Mouse (Mus musculus) midbrain, embryonic 10.5 days (tissue): Measurements from ENCODE around the gene Cuedc2. TPM values are rescaled to one million over a fixed set of nuclear protein-coding genes. Genes with fewer than 3 reads are reported as not detected.

Experiments
- DNase-seq: peaks from one replicate; pipeline ENCODE4 v3.0.0-alpha.2; 2017; ENCODE audit warnings: low spot score
- H3K27ac ChIP-seq: fragments of 300-500 bp; sonication (generic); replicated peaks from 2 replicates; pipeline ENCODE4 v1.5.1; 2016; ENCODE audit warnings: mild to moderate bottlenecking
- H3K27me3 ChIP-seq: fragments of 300-500 bp; sonication (generic); 2 replicates; pipeline ENCODE4 v1.6.1; 2016; ENCODE audit warnings: low read depth, mild to moderate bottlenecking; ENCODE audit not compliant: poor library complexity, severe bottlenecking
- H3K36me3 ChIP-seq: fragments of 300-500 bp; sonication (generic); 2 replicates; pipeline ENCODE4 v1.6.1; 2016; ENCODE audit warnings: mild to moderate bottlenecking, moderate library complexity
- H3K4me1 ChIP-seq: fragments of 300-500 bp; sonication (generic); 2 replicates; pipeline ENCODE4 v1.6.1; 2016
- H3K4me3 ChIP-seq: fragments of 300-500 bp; sonication (generic); 2 replicates; pipeline ENCODE4 v1.5.1; 2016; ENCODE audit warnings: mild to moderate bottlenecking, moderate library complexity
- H3K9me3 ChIP-seq: fragments of 300-500 bp; sonication (generic); replicated peaks from 2 replicates; pipeline ENCODE4 v1.6.1; 2016; ENCODE audit warnings: mild to moderate bottlenecking
- WGBS: fragments of 180-500 bp; shearing (Covaris S2); methylation state at CpG from one replicate; pipeline ENCODE4 v1.1.7; 2016; 5-methylcytosine and 5-hydroxymethylcytosine counted together
- polyA plus RNA-seq: library from polyadenylated mRNA; unstranded; fragments of >200 nt; fragmentation: Nextera tagmentation; extraction: Ambion mirVana; gene quantifications from 2 replicates; pipeline ENCODE4 v1.2.1, GENCODE M21; 2016

Cuedc2 gene
- polyA plus RNA-seq, 1 experiment from 2014 or later = 239 TPM

DNA sequence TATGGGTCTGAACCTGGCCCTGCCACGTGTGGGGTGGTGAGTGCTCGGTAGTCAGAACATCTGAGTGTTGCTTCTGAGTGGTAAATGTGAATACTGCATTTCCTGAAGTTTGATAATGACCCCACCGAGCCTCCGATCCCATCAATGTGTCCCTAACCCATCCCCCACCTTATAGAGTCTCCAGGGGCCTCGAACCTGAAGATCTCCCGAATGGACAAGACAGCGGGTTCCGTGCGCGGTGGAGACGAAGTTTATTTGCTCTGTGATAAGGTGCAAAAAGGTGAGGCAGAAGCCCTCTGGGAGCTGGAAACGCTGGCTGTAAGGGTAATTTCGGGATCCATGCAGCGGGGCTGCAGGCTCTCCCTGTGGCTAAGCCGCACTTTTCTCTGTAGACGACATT, 30.7 kb downstream of the Cuedc2 start:
- 71% methylated on average over 16 of the region's 16 CpGs for WGBS
- Histone ChIP-seq H3K27me3 (peaks cover 70% of the 10 kb centered on the region), H3K4me1 (peaks cover 40% of the 10 kb centered on the region), H3K27ac (no peak overlapping the region), H3K36me3 (peaks cover 24% of the 10 kb centered on the region), H3K9me3 (no peaks in the 10 kb centered on the region), H3K4me3 (no peak overlapping the region)
- DNase-seq = no peak

DNA sequence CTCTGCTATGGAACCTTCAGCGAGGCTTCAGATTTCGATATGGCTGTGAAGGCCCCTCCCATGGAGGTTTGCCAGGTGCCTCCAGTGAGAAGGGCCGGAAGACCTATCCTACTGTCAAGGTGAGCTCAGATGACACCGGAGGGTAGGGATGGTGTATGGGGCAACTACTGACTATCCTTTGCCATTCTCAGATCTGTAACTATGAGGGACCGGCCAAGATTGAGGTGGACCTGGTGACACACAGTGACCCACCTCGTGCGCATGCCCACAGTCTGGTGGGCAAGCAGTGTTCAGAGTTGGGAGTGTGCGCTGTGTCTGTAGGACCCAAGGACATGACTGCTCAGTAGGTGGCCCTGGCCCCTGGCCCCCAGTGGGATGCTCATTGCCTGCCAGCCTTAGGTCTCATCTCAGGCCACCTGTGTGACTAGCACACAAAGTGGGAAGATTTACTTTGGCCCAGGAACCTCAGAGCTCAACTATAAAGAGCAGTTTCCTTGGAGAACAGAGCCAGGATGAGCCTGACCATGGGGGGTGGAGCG, 31.7 kb downstream of the Cuedc2 start:
- peaks cover 40% of the 10 kb centered on the region for H3K4me1 ChIP-seq
- H3K27me3 ChIP-seq = peaks cover 61% of the 10 kb centered on the region
- peak; percentile 10 for DNase-seq
- H3K36me3 ChIP-seq = peaks cover 20% of the 10 kb centered on the region
- no peak overlapping the region for H3K27ac ChIP-seq
- WGBS = 91% methylated on average over 9 of the region's 9 CpGs
- H3K9me3 ChIP-seq = no peaks in the 10 kb centered on the region
- H3K4me3 ChIP-seq = no peak overlapping the region

DNA sequence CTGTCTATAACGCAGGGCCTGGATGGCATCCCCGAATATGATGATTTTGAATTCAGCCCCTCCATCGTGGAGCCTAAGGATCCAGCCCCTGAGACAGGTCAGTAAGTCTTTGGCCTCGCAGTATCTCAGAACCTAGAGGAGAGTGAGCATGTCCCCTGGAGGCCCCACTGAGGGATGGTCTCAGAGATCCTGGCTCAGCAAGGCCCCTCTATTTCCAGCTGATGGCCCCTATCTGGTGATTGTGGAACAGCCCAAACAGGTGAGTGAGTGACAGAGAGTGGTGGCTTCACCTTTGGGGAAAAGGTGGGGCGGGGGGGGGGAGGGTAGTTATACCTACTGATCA, 32.3 kb downstream of the Cuedc2 start:
- peak overlapping the region; percentile 79; the same call in 1 of the 2 replicates for H3K27ac ChIP-seq
- DNase-seq = no peak
- H3K27me3 ChIP-seq = peaks cover 55% of the 10 kb centered on the region
- peaks cover 40% of the 10 kb centered on the region for H3K4me1 ChIP-seq
- H3K36me3 ChIP-seq = peaks cover 16% of the 10 kb centered on the region
- WGBS = 53% methylated on average over 5 of the region's 5 CpGs
- no peaks in the 10 kb centered on the region for H3K9me3 ChIP-seq
- peak overlapping the region; percentile 77 for H3K4me3 ChIP-seq

DNA sequence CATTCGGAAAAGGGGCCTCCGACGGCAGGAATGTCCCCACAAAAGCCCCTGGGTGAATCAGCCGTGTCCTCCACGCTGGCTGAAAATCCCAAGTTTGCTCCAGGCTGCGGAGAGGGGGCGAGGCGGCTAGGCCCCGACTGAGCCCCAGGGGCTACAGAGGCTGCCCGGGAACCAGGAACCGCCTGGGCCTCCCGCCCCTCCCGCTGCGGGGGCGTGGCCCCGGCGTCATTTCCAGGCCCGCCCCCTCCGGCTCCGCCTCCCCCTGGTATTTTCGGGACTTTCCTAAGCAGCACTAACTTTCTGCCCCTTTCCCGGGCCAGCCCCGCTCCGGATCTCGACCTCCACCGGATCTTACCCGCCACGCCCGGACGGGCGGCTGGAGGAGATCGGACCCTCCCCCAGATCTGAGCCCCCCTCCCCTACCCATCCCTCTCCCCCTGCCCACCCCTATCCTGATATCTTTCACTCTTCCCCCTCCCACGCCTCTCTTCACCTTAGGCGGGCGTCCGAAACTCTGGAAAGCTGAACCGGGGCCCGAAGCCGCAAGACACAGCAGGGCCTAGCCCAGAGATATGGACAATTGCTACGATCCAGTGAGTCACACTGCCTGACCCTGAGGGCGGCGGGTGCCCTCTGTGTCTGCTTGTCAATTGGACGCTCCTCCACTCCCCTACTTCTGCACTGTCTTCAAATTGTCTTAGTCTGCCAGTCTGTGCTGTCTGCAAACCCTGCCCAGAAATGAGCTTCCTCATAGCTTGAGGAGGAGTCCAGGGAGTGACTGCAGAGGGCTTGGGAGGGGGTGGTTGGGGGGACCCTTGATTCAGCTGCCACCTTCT, 32.9 kb downstream of the Cuedc2 start:
- Histone ChIP-seq H3K4me1 (peaks cover 40% of the 10 kb centered on the region), H3K27ac (peak overlapping the region; percentile 79)

DNA sequence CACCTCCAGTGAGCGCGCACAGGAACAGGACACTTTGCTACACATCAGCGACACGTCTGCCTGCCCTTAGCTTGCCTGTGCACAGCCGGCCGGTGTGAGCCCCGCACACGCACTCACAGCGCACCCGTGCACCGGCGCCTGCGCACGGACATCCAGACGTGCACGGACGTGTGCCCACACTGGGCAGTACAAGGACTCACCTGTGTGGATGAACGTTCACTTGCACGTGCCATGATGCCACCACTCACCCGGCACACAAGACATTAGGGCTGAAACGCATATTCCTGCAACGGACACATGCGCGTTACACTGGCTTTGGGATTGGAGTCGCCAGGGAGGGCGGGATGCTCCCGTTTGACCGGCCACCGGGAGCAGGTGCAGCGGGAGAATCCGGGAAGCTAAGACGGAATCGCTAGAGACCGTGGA, 33.6 kb downstream of the Cuedc2 start:
- Histone ChIP-seq H3K27ac (peak overlapping the region; percentile 79), H3K4me3 (peak overlapping the region; percentile 77), H3K27me3 (peaks cover 42% of the 10 kb centered on the region), H3K9me3 (no peaks in the 10 kb centered on the region), H3K4me1 (peaks cover 40% of the 10 kb centered on the region), H3K36me3 (peaks cover 5% of the 10 kb centered on the region; the same call in 1 of the 2 replicates)
- 0% methylated on average over 34 of the region's 34 CpGs for WGBS
- DNase-seq = peak; percentile 53

More for the DNA sequence above, 32.9 kb downstream of the Cuedc2 start:
- Histone ChIP-seq H3K4me3 (peak overlapping the region; percentile 77), H3K27me3 (peaks cover 49% of the 10 kb centered on the region), H3K9me3 (no peaks in the 10 kb centered on the region), H3K36me3 (peaks cover 11% of the 10 kb centered on the region; the same call in 1 of the 2 replicates)
- WGBS = under 1% methylated on average over 43 of the region's 43 CpGs
- peak; percentile 86 for DNase-seq

DNA sequence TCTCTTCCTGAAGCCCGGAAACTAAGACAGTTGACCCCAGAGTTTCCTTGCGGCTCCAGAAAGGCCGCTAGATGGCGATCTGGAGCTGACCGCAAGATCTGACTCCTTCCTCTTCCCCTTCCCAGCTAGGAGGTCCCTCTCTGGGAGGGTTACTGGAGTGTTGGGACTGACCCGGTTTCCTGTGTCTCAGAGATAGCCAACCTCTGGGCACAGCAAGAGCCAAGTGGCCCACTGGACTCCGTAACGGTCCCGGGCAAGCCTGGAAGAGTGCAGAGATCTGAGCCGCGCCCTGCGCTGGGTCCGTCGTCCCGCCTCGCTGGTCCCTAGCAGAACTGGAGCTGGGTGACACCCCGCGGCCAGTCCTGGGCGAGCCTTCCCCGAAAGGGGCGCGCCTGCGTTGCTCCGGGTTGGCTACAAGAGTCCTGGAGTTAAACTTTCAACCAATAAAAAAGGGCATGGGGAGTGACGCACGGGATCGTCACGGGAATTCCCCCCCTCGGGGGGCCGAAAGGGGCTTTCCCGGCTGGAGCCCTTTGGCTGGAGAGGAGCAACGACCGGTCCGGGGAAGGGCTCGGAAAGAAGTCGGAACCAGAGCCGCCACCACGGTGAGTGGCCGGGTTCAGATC, 34.2 kb downstream of the Cuedc2 start, which contains the start of gene Nfkb2:
Gene Nfkb2 (plus strand): TSS at position 105 of the 626 bp plus-strand sequence.
- under 1% methylated on average over 39 of the region's 39 CpGs for WGBS

DNA sequence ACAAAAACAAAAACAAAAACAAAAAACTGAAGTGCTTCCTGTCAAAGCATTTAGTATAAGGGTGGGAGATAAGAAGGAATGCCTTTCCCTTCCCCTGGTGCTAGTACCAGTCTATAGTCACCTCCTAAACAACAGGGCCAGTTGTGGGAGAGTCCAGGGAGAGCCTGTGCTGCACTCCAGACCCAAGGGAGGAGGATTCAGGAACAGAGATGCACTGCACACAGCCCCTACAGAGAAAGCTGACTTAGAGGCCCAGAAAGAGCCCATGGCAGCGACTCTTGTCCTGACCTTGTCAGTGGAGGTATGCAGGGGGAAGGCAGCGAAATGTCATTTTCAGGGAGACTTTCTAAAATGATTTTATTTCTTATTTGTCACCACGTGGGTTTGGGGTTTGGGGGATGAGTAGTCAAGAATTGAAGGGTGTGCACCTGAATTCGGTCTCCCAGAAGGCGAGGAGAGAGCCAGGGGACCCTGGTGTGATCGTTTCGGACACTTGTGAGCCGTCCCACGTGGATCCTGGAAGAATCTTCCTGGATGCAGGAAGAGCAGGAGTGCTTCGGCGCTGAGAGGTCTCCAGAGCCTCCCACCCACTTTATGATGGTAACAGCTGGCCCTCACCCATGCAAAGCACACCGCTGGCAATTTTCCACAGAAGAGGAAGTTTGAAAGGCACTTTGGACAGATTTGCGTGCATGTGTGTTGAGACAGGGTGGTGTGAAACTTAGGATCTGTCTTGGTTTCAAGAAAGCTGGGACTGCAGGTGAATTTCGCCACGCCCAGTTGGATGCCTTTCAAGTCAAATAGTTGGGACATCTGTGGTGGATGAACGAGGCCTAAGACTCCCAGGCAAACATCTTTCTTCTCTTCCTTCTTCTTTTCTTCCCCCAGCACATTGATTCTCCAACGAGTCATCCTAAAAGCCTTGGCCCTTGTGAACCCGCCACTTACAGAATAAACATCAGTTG, 35.0 kb downstream of the Cuedc2 start:
- Histone ChIP-seq H3K36me3 (no peaks in the 10 kb centered on the region), H3K4me3 (peak overlapping the region; percentile 77), H3K4me1 (peaks cover 33% of the 10 kb centered on the region), H3K27me3 (peaks cover 30% of the 10 kb centered on the region), H3K27ac (no peak overlapping the region; the same call in 1 of the 2 replicates), H3K9me3 (no peaks in the 10 kb centered on the region)
- WGBS = 58% methylated on average over 18 of the region's 18 CpGs
- no peak for DNase-seq

More for the DNA sequence above, 34.2 kb downstream of the Cuedc2 start, which contains the start of gene Nfkb2:
- Histone ChIP-seq H3K4me3 (peak within 1 kb of the TSS; percentile 77), H3K27me3 (peaks cover 36% of the 10 kb centered on the region), H3K36me3 (no peaks in the 10 kb centered on the region), H3K4me1 (peaks cover 40% of the 10 kb centered on the region), H3K27ac (peak within 1 kb of the TSS; percentile 79), H3K9me3 (no peaks in the 10 kb centered on the region)
- peak; percentile 93 for DNase-seq

DNA sequence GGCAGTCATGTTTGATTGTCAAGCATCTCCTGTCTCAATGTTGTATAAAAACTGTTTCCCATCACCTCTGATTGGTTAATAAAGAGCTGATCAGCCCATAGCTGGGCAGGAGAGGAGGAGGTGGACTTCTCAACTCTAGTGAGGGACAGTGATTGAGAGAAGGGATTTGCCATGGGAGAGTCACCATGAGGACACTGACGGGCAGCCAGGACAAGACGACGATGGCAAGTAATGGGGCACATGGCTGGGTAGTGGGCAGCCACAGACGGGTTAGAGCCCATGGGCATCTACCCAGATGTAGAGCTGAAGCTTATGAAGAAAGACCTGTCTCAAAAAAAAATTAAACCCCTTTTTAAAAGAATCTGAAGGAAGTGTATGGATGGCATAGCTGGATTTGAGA, 36.0 kb downstream of the Cuedc2 start:
- no peak for DNase-seq
- H3K36me3 ChIP-seq = no peaks in the 10 kb centered on the region
- 88% methylated on average over 4 of the region's 4 CpGs for WGBS

DNA sequence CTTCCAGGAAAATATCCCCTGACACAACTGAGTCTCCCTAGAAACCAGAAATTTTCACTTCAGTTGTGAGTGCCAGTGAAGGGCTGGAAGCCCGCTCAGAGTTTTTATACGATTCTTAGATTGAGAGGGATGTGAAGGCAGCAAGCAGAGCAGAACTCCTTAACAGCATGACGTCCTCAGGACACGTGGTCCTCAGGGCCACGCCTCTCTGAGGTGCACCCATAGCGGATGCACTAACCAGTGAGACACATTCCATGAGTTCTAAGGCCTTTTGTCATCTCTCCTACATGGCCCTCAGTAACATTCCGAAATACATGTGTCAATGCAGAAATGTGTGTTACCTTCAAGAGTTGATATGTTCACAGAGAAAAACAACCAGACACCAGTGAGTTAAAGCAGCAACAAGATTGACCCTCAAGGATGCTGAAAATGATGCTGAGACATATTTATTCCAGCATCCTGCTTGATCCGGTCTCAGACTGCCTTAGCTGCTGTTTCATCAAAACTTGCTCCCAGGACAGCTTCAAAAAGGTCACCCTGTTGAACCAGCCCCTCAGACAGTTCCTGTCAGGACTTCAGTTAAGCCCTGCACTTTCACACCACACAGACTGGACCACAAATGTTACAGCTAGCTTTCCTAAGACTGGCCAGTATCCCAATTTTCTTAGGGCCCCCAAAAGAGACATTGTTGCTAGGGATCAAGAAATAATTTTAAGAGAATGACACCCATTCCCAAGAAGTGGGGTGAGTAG, 38.0 kb downstream of the Cuedc2 start:
- H3K27ac ChIP-seq = no peak overlapping the region
- no peak overlapping the region for H3K4me3 ChIP-seq
- no peaks in the 10 kb centered on the region for H3K9me3 ChIP-seq
- DNase-seq = no peak
- peaks cover 20% of the 10 kb centered on the region for H3K4me1 ChIP-seq
- no peaks in the 10 kb centered on the region for H3K36me3 ChIP-seq
- WGBS = 38% methylated on average over 8 of the region's 8 CpGs
- H3K27me3 ChIP-seq = no peaks in the 10 kb centered on the region

More for the DNA sequence above, 36.0 kb downstream of the Cuedc2 start:
- Histone ChIP-seq H3K27me3 (peaks cover 20% of the 10 kb centered on the region), H3K4me1 (peaks cover 31% of the 10 kb centered on the region), H3K9me3 (no peaks in the 10 kb centered on the region), H3K4me3 (no peak overlapping the region), H3K27ac (no peak overlapping the region)

DNA sequence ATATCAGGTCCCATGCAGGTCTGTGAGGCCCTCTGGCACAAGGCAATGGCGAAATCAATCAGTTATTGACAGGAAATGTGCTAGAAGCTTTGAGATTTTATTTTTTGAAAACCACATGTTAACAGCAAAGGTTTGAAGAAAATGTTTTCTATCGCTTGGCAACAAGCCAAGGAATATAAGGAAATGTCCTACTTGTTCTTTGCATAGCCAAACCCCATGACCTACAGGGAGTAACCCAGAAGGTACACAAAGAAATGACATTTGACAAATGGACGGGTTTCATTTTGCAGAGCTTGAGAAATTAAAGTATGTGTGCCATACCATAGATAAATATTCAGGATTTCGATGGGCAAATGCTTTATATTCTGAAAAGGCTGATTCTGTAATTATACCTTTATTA, 41.6 kb downstream of the Cuedc2 start:
- 73% methylated on average over 4 of the region's 4 CpGs for WGBS
- Histone ChIP-seq H3K27ac (no peak overlapping the region), H3K4me3 (no peak overlapping the region), H3K36me3 (no peaks in the 10 kb centered on the region), H3K9me3 (no peaks in the 10 kb centered on the region), H3K27me3 (no peaks in the 10 kb centered on the region), H3K4me1 (no peaks in the 10 kb centered on the region)
- no peak for DNase-seq

DNA sequence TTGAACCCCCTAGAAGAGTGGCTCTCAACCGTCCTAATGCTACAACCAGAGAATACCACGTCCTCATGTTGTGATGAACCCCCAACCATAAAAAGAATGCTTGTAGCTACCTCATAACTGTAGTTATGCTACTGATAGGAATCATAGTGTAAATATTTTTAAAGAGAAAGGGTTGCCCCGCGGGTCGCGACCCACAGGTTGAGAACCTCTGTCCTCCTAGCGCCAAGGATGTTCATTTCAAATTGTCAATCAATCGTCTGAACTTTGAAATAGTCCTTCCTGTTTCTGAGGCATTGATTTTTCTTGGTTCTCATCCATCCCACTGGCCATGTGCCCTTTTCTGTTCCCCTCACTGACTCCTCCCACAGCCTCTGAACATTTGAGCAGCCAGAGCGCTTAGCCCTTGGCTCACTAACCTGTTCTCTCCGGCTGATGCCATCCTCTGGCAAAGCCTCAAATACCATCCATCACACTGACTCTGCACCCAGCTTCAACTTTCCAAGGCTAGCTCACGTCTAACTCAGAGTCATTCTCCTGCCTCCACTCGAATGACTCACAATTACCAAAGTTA, 47.9 kb downstream of the Cuedc2 start:
- no peaks in the 10 kb centered on the region for H3K9me3 ChIP-seq
- no peak for DNase-seq
- peaks cover 20% of the 10 kb centered on the region for H3K36me3 ChIP-seq
- H3K27me3 ChIP-seq = no peaks in the 10 kb centered on the region
- H3K4me1 ChIP-seq = no peaks in the 10 kb centered on the region
- H3K4me3 ChIP-seq = no peak overlapping the region
- WGBS = 72% methylated on average over 12 of the region's 12 CpGs
- H3K27ac ChIP-seq = no peak overlapping the region
